In genomic region chr11:72436271-72436670, GRCm38 (mm10) we compare ENCODE assay signal across 10 mouse cellular contexts. TPM values are rescaled to one million over a fixed set of nuclear protein-coding genes. Genes with fewer than 3 reads are reported as not detected.
DNase-seq lines count a peak whose midpoint lies in the region; ATAC-seq and TF ChIP-seq lines count a peak whose summit lies in the region.
"Had no signal": no experiment of that assay in that cellular context is flagged by ENCODE, and none has a peak within 500 bp of the region (broad histone marks: within the 10 kb centered on the region; RNA-seq: fewer than 3 reads in every experiment).

No protein-coding gene starts in this region.

- no peaks in the 10 kb centered on the region for H3K27me3 ChIP-seq in heart, adult 2 months (ENCODE audit: control insufficient read depth, insufficient read depth, low read length)
- H3K27me3 ChIP-seq in lung, embryonic 15.5 days, result no peaks in the 10 kb centered on the region
- no peaks in the 10 kb centered on the region for H3K27me3 ChIP-seq in kidney, embryonic 16.5 days (ENCODE audit: insufficient read depth, low read length)

- H3K27ac ChIP-seq in heart, adult 2 months, result no peak overlapping the region
- no peak overlapping the region for H3K27ac ChIP-seq in lung, embryonic 15.5 days
- 0 out of 2 replicates have a peak overlapping the region, but pooled peaks have one; percentile 74 for H3K27ac ChIP-seq in kidney, embryonic 16.5 days (ENCODE audit: low read length)

- WGBS in heart, adult 2 months, result 52% methylated on average over 5 of the region's 5 CpGs
- 66% methylated on average over 5 of the region's 5 CpGs for WGBS in lung, embryonic 15.5 days
- 62% methylated on average over 5 of the region's 5 CpGs for WGBS in kidney, embryonic 16.5 days

- TF ChIP-seq POLR2A in heart, adult 2 months (IDR thresholded peaks at IDR 0.05; ENCODE audit: insufficient read depth, low read depth, low read length), result no peak

- H3K4me2 ChIP-seq in lung, embryonic 15.5 days, result no peak overlapping the region
- no peak overlapping the region for H3K4me2 ChIP-seq in kidney, embryonic 16.5 days (replicated peaks; ENCODE audit: low read depth, low read length)

- DNase-seq in heart, adult 2 months, result peak; percentile 65 to 67
- no peak for DNase-seq in heart, postnatal 25 days (ENCODE audit: low spot score)
- no peak for DNase-seq in lung, postnatal 25 days (ENCODE audit: low spot score)
- DNase-seq in adrenal gland, postnatal 14 days, result peak; percentile 80
- DNase-seq in thymus, adult 18-20 months, result no peak
- no peak for DNase-seq in thymus, postnatal 10 days (ENCODE audit: low spot score in 2 of 2)
- DNase-seq: midbrain, embryonic 14.5 days had no signal

- TF ChIP-seq EP300 in heart, adult 2 months (IDR thresholded peaks at IDR 0.05; ENCODE audit: insufficient read depth, low read depth, low read length), result no peak

- H3K79me2 ChIP-seq in heart, adult 2 months (replicated peaks; ENCODE audit: control insufficient read depth, insufficient read depth, low read length), result no peaks in the 10 kb centered on the region

- H3K4me3 ChIP-seq in heart, adult 2 months, result no peak overlapping the region
- H3K4me3 ChIP-seq in lung, embryonic 15.5 days, result no peak overlapping the region
- H3K4me3 ChIP-seq in kidney, embryonic 16.5 days (ENCODE audit: low read length), result no peak overlapping the region

- TF ChIP-seq CTCF in heart, adult 2 months (IDR thresholded peaks at IDR 0.05), result no peak

- H3K9ac ChIP-seq in heart, adult 2 months (ENCODE audit: low read depth, low read length), result no peak overlapping the region
- H3K9ac ChIP-seq in lung, embryonic 15.5 days, result no peak overlapping the region
- no peak overlapping the region for H3K9ac ChIP-seq in kidney, embryonic 16.5 days (replicated peaks; ENCODE audit: low read length)

- H3K4me1 ChIP-seq in heart, adult 2 months (ENCODE audit: control insufficient read depth, insufficient read depth, low read length), result no peaks in the 10 kb centered on the region
- H3K4me1 ChIP-seq in lung, embryonic 15.5 days, result peaks cover 22% of the 10 kb centered on the region
- H3K4me1 ChIP-seq in kidney, embryonic 16.5 days (ENCODE audit: insufficient read depth, low read length), result peaks cover 20% of the 10 kb centered on the region

- H3K36me3 ChIP-seq in heart, adult 2 months (ENCODE audit: control insufficient read depth, insufficient read depth, low read length), result no peaks in the 10 kb centered on the region
- H3K36me3 ChIP-seq in lung, embryonic 15.5 days, result no peaks in the 10 kb centered on the region
- H3K36me3 ChIP-seq in kidney, embryonic 16.5 days (ENCODE audit: insufficient read depth, low read length), result no peaks in the 10 kb centered on the region

- ATAC-seq in lung, embryonic 15.5 days (ENCODE audit: borderline replicate concordance, extremely low read depth, low FRiP score, low TSS enrichment), result 0 out of 2 replicates have a peak, but pooled peaks have one; percentile 25
- ATAC-seq in kidney, embryonic 16.5 days (ENCODE audit: low FRiP score, low TSS enrichment), result no peak
- ATAC-seq: inflammation-experienced regulatory T-cells, adult 6 months had no signal

- intact Hi-C loops in heart, adult 2 months (cut with DNase I), result no loop called here
- intact Hi-C loops in heart, postnatal 25 days (cut with DNase I), result no loop called here

- no peaks in the 10 kb centered on the region for H3K9me3 ChIP-seq in lung, embryonic 15.5 days
- H3K9me3 ChIP-seq in kidney, embryonic 16.5 days (ENCODE audit: low read length), result no peaks in the 10 kb centered on the region

RNA-seq across cellular contexts. Expression of gene Ggt6, which starts 0.9 kb away (rescaled TPM):
- total RNA-seq in heart, adult 2 months (2021), result not detected
- 0.20 TPM in 1 of 2 replicates, not detected in the other for polyA plus RNA-seq in heart, adult 2 months (2012; rRNA removed)
- total RNA-seq in heart, postnatal 25 days (2021), result under 1 TPM in 1 of 2 experiments, not detected in 1; 0.31 TPM
- 0.14 and 0.26 TPM in 2 replicates for polyA plus RNA-seq in lung, embryonic 15.5 days (2015; fragmentation: Nextera tagmentation; extraction: Ambion mirVana)
- 1.7 and 2.8 TPM in 2 replicates for total RNA-seq in adrenal gland, postnatal 14 days (2021)
- 1.6 and 2.2 TPM in 2 replicates for polyA plus RNA-seq in kidney, embryonic 16.5 days (2015; fragmentation: Nextera tagmentation; extraction: Ambion mirVana)
- polyA plus RNA-seq: inflammation-experienced regulatory T-cells, adult 6 months; midbrain, embryonic 14.5 days had no signal

RNA-seq across cellular contexts. Expression of gene Mybbp1a, which starts 4.9 kb away (rescaled TPM):
- total RNA-seq in heart, adult 2 months (2021), result 10 to 100 TPM; 42.7 to 46.1 TPM
- polyA plus RNA-seq in heart, adult 2 months (2012; rRNA removed), result 21.8 and 30.6 TPM in 2 replicates
- 10 to 100 TPM; 40.9 to 42.8 TPM for total RNA-seq in heart, postnatal 25 days (2021)
- 137 and 140 TPM in 2 replicates for polyA plus RNA-seq in lung, embryonic 15.5 days (2015; fragmentation: Nextera tagmentation; extraction: Ambion mirVana)
- total RNA-seq in adrenal gland, postnatal 14 days (2021), result 85.6 and 101 TPM in 2 replicates
- polyA plus RNA-seq in kidney, embryonic 16.5 days (2015; fragmentation: Nextera tagmentation; extraction: Ambion mirVana), result 175 and 177 TPM in 2 replicates

RNA-seq across cellular contexts. Expression of gene Smtnl2, which starts 24.8 kb away (rescaled TPM):
- total RNA-seq in heart, adult 2 months (2021), result 10 to 100 TPM; 13.1 to 14.3 TPM
- polyA plus RNA-seq in heart, adult 2 months (2012; rRNA removed), result 12.7 and 18.9 TPM in 2 replicates
- 10 to 100 TPM; 19.0 to 21.6 TPM for total RNA-seq in heart, postnatal 25 days (2021)
- 156 and 158 TPM in 2 replicates for polyA plus RNA-seq in lung, embryonic 15.5 days (2015; fragmentation: Nextera tagmentation; extraction: Ambion mirVana)
- total RNA-seq in adrenal gland, postnatal 14 days (2021), result 4.1 and 5.4 TPM in 2 replicates
- polyA plus RNA-seq in kidney, embryonic 16.5 days (2015; fragmentation: Nextera tagmentation; extraction: Ambion mirVana), result 109 and 124 TPM in 2 replicates
- polyA plus RNA-seq: inflammation-experienced regulatory T-cells, adult 6 months had no signal

RNA-seq across cellular contexts. Expression of gene Spns2, which starts 53.4 kb away (rescaled TPM):
- total RNA-seq in heart, adult 2 months (2021), result 1 to 10 TPM; 6.1 to 7.9 TPM
- polyA plus RNA-seq in heart, adult 2 months (2012; rRNA removed), result 13.8 and 18.1 TPM in 2 replicates
- total RNA-seq in heart, postnatal 25 days (2021), result 10 to 100 TPM in 1 of 2 experiments, 1 to 10 TPM in 1; 9.2 to 12.9 TPM
- 5.3 and 6.4 TPM in 2 replicates for polyA plus RNA-seq in lung, embryonic 15.5 days (2015; fragmentation: Nextera tagmentation; extraction: Ambion mirVana)
- 6.9 and 13.1 TPM in 2 replicates for total RNA-seq in adrenal gland, postnatal 14 days (2021)
- polyA plus RNA-seq in kidney, embryonic 16.5 days (2015; fragmentation: Nextera tagmentation; extraction: Ambion mirVana), result 2.5 and 3.3 TPM in 2 replicates
- polyA plus RNA-seq: inflammation-experienced regulatory T-cells, adult 6 months had no signal

Comparison
In these comparisons a context has a peak if more than half of its experiments do, and no peak if none do; other contexts are left out.
1. DNase-seq: peak in heart, adult 2 months (2 of 2) and adrenal gland, postnatal 14 days (single experiment); none in heart, postnatal 25 days (single experiment), lung, postnatal 25 days (single experiment), thymus, adult 18-20 months (0 of 2) and thymus, postnatal 10 days (0 of 2).